Mouse (Mus musculus) skeletal muscle tissue, adult 2 months (tissue): ENCODE results near the gene Traf3.

ENCODE experiments used
- DNase-seq: peaks from one replicate; pipeline ENCODE4 v3.0.0-alpha.2; 2012; ENCODE audit warnings: low read depth, low spot score

Traf3 gene

DNA sequence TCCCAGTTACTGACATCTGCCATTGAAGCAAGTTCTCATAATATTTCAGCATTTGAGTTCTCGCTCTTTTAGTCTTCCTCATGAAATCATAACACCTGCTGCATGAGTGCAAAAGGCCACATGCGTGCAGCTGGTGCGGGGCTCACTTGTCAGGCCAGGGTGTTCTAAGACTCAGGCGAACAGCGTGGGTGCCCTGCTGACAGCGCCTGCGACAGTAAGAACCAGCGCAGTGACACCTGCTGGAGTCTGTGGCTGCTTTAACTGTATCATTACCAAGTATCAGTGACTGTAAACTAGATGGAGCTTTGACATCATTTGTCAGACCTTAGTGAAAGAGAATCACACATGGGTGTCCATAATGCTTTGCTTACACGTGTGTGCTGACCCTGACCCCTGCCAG is 85.1 kb downstream of the Traf3 start:
- no peak for DNase-seq

DNA sequence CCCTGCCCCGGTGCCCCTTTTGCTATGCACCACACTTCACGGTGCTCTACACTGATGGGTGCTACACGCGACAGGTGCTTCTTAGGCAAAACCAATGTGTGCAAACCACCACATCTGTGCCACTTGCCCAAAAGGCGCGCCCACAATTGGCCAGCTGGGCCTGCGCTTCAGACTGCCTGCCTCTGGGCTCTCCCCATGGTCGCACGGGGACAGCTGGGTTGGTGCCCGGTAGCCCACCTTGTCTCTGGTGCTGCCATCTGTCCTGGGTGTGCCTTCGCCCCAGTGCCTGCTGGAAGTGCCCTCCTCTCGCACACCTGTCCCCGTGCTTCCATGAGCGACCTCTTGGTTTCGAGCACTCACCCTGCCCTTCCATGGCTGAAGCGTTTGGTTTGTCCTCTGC is 97.5 kb downstream of the Traf3 start:
- no peak for DNase-seq

DNA sequence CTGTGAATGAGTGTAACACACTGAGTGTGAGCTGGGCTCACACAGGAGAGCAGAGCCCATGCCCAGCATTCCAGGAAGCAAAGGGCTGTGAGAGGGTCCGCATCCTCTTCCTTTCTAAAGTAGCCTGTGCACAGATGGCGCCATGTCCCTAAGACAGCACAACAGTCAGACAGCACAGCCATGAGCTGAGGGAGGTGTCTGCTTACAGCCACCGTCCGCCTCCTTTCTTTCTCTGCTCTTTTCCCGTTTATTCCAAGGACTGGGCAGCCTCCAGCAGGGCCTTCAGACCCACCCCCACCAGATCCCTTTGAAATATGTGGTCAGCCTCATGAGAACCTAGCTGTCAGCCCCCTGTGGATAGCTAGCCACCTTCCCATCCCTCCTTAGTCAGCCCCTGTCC is 99.0 kb downstream of the Traf3 start:
- no peak for DNase-seq

DNA sequence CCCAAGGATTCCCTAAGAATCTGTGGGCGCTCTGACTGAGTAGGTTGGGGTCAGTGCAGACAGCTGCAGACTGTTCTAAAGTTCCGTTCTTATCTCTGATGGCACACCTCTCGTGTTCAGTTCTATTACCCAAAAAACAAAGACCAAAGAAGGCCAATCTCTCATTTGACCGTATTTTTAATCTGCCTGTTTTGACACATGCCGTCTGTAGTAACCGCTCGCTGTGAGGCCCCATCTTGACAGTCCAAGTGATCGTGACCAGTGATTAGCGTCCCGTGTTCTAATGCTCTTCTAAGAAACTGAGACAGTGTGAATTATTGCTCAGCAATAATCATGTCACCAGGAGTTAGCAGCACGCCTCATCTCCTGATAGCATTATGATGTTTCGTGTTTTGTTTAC is 100.4 kb downstream of the Traf3 start:
- no peak for DNase-seq

DNA sequence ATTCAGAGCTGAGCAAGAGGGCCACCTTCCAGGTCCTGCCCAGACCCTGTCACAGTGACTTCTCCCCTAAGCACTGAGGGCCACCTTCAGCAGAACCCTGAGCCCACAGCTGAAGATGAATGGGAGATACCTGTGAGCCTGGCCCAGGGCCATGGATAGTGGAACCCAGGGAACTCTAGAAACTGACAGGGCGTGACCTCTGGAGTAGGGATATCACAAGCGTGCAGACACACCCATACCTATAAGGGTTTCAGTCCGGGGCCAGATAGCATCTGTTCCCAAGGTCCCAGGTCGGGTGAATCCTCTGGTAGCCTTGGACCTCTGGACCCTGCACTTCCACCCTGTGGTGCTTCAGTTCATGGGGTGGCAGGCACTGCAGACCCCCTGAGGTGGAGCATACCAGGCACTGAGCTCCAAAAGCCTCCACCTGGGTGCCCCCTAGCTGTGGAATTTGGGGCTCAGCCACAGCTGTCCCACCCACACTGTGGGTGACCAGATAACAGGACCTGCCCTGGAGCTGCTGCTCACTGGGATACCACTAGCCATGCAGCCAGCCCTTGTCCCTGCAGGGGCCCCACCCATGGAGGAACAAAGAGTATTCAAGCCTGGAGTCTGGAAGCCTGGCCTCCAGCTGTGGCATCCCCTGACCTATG is 101.6 kb downstream of the Traf3 start:
- DNase-seq, result no peak

DNA sequence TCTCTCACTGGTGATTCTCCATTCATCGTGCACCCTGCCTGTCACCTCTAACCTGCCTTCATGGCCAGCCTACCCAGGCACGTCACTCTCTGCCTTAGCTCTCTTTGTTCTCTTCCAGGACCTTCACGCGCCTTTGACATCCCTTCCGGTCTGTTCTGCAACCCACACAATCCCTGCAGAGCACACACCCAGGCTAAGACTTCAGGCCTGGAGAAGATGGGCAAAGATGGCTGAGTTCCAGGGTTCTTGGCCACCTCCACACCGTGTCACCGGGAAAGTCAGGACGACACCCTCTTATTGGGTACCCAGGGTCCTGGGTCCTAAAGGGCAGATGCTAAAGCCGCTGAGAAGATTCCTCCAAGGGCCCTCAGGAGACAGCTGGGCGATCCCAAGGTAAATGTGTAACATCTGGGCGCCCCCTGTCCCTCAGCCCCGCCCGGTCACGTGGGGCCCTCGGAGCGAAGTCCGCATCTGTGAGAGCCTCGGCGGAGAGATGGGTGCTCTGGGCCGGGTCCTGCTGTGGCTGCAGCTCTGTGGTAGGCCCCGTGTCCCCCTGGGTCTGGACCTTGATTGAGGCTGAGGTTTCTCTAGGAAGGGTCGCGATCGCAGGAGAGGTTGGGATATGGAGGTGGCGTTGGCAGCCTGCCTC is 104.6 kb downstream of the Traf3 start, which contains the start of gene Amn:
Gene Amn (plus strand): TSS at position 467 of the 649 bp plus-strand sequence.
- DNase-seq, result no peak

DNA sequence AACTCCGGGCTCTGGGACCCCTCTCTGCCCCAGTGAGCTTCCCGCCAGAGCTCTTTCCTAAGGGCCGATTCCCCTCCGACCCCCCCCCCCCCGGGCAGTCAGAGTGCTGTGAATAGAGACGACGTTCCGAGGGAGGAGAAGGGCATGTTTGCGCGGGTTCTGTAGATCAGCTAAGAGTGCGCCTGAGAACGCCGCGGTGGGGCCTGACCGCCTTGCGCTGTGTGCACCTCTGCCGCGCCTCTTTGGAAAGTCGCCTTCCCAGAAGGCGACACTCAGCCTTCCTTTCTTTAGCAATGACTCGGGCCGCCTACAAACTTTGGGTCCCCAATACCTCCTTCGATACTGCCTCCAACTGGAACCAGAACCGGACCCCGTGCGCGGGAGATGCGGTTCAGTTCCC is 105.2 kb downstream of the Traf3 start:
- no peak for DNase-seq

DNA sequence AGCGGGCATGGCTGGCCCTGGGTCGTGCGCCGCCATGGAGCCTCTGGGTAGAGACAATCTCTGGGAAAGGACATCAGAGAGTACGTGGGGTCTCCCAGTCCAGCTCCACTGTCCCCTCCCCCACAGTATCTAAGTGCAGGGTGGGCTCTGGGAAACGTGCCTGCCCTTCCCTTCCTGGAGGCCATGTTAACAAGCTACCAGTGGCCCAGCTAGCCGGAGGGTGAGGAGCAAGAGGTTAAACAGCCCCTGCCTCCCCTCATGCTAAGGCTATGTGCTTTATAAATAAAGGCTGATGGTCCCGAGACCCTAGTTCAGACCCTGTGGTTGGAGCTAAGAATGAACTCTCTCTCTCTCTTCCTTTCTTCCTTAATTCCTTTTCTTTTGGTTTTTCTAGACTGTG is 105.8 kb downstream of the Traf3 start:
- no peak for DNase-seq

DNA sequence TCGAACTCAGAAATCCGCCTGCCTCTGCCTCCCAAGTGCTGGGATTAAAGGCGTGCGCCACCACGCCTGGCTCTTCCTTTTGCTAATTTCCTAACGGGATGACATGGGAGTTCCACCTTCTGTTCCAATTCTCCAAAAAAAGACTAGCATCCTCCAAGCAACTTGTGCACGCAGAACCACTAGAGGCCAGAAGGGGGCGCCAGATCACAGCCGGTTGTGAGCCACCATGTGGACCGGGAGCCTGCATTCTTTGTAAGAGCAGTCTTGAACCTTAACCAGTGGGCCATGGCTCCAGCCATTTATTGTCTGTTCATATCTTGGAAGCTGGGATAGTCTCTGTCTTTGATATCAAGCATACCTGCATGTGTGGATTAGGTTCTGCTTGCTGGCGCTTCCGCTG is 106.2 kb downstream of the Traf3 start:
- DNase-seq, result peak; percentile 46

DNA sequence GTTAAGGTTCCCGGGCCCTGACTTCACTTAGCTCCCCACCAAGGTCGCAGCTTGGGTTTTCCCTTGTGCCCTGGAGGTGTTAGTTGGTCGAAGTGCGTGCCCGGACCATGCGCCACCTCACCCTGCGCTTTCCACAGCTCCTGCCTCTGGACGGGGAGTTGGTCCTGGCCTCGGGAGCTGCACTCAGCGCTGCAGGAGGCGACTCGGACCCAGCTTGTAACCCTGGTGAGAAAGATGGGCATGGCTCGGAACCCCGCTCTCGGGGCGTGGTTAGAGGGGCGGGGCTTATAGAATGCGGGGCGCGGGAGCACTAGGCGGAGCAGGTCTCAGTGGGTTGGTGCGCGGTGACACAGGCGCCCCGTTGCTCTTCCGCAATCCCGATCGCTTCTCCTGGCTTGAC is 107.8 kb downstream of the Traf3 start:
- DNase-seq, result no peak

DNA sequence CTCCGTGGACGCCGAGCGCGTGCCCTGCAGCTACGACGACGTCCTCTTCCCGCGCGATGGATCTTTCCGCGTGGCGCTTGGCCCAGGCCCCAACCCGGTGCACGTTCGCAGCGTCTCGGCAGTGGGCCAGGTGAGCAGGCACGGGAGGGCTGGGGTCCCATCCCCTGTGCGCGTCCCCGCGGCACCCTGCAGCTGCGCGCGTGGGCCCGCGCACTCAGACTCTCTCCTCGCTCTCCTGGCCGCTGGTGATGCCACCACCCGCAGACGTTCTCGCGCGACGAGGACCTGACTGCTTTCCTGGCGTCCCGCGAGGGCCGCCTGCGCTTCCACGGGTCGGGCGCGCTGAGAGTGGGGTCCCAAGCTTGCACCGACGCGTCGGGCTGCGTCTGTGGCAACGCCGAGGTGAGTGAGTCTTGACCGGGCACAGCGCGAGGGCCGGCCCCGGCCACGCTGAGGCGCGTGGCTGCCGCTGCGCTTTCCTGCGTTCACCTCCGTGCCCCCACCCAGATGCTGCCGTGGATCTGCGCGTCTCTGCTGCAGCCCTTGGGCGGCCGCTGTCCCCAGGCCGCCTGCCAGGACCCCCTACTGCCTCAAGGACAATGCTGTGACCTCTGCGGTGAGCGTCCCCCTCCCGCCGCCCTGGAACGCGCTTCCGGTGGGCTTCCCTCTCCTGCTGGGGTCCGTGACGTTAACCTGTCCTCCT is 108.4 kb downstream of the Traf3 start:
- DNase-seq, result no peak

DNA sequence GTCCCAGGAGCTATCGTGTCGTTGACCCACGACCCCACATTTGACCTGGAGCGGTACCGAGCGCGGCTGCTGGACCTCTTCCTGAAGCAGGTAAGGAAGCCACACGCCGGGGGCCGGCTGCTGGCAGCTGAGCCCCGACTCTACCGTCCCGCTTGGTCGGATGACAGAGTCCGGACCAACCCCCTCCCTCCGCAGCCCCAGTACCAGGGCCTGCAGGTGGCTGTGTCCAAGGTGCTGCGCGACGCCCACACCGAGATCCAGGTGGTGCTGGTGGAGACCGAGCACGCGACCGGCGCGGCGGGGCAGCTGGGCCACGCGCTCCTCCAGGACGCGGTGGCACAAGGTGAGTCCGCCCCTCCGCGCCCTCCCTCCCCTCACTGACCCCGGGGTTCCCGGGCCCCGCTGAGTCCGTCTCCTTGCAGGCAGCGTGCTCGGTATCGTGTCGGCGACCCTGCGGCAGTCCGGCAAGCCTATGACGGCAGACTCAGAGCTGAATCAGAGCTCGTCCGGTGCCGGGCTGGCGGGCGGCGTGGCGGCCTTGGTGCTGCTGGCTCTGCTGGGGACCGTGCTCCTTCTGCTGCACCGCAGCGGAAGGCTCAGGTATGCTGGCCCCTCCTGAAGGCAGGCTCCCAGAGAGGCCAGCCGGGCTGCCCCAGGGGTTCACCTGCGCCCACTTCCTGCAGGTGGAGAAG is 109.1 kb downstream of the Traf3 start:
- no peak for DNase-seq

DNA sequence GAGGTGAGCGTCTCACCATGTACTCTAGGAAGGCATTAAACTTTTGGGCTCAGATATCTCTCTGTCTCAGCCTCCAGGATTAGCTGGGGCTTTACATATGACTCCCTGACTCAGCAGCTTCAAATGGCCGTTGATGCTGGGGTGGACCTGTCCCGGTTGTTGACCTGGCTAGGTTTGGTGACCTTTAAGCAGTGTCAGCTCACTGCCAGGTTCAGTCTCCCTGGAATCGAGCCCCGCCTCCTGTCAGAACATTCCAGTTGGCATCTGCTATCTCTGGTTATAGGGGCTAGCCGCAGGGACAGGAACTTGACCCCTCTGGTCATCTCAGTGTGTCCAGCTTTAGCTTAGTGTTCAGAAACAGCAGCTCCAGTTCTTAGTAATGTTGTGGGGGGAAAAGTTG is 110.2 kb downstream of the Traf3 start:
- DNase-seq, result peak; percentile 42

DNA sequence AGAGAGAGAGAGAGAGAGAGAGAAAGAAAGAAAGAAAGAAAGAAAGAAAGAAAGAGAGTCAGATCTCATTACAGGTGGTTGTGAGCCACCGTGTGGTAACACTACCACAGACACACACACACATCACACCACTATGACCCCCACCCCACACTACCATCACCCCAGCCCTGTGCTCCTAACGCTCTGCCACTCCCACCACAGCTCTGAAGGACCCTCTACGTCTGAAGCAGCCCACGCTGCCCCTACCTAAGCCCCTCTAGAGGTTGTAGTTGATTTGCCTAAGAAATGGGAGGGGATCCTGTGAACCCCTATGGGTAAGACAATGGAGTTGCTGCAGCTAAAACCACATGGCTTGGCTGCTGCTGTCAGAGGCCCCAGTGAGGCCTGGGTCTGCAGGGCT is 117.4 kb downstream of the Traf3 start:
- no peak for DNase-seq

DNA sequence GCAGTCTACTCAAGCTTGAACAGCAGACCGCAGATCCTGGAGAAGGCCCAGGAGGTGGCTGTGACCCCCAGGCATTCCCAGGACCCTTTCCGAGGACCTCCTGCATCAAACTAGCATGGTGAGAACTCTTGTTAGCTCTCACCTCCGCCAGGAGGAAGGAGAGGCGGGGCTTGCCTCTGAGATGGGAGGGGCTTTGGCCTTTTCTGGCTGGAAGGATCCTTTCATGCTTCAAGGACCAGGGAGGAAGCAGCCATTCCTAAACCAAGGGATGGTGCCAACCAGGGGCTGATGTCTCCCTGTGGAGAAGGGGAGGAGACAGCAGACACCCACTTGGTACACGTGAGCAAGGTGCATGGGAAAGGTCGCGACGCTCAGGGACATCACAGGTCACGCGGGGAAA is 118.4 kb downstream of the Traf3 start:
- no peak for DNase-seq

DNA sequence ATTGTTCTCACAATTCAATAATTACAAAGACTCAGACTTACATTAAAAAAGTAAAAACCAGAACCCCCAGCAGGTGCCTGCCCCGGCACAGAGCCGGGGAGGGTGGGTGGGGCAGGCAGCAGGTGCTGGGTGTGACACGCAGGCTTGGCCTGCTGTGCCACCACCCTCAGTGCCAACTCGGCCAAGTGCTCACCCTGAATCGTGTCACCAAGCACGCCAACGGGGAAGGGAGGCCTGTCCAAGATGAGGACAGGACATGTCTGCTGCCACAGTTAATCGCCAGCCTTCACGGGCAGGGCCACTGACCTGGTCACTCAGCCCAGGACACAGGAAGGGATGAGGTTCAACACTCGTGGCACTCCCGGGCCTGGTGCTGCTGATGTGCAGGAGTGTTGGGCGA is 126.9 kb downstream of the Traf3 start:
- DNase-seq, result peak; percentile 64

DNA sequence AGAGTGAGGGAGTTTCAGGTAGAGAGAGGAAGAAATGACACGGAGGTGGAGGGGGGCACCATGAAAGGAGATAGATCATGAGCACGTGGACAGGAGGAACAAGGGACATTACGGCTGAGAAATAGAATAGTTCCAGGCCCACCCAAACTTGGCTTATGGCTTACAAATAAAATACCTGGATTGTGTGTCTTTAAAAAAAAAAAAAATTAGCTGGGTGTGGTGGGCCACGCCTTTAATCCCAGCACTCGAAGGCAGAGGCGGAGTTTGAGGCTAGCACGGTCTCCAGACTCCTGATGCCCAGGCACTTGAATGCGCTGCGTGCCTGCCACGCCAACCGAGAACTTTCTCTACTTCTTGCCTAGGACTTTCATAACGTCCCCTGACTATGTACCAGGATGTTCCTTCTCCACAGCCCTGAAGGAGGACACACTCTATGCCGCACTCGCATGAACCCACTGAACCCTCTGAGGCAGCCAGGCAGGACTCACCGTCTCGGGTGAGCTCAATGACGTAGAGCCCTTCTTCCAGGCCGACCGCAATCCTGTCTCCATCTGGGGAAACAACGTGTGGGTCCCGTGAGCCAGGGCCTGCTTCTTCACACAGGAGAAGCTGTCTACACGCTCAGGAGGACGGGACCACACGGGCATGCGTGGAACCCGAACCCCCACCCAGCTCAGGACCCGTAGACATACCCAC is 135.3 kb downstream of the Traf3 start:
- DNase-seq, result no peak

DNA sequence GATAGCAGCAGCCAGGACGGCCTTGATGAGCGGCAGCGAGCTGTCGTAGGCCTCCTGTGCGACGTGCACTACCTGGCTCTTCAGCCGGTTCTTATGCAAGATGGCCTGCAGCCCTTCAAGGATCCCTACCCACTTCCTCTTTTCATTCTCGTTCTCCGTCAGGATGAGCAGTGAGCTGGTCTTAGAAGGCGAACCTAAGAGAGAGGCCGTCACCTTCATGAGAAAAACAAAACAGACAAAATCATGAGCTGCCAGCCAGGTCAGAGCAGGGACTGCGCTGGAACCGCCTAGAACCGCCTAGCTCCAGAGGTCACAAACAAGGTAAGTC is 135.8 kb downstream of the Traf3 start:
- no peak for DNase-seq

DNA sequence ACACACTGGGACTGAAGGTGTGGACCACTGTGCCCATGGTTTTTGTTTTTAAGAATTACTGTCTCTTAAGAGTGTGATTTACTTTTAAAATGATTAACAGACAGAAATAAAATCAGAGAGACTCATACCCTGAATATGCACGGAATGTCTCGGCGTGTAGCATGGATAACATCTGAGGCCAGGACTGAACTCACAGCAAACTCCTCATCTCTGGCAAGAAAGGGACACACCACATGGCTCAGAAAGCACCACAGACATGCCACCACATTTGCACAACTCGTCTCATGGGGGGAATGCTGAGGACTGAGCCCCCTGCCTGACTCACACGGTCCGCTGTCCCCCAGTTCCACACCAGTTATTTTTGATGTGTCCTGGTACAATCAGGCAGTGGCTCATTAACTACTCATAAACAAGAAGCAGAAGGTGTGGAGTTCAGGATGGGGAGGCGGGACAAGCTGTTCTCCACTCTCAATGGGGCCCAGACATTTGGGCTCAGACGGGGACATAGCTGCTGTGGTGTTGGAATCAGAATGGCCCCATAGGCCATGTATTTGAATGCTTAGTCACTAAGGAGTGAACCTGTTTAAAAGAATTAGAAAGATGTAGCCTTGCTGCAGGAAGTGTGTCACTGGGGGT is 137.7 kb downstream of the Traf3 start:
- DNase-seq, result no peak

DNA sequence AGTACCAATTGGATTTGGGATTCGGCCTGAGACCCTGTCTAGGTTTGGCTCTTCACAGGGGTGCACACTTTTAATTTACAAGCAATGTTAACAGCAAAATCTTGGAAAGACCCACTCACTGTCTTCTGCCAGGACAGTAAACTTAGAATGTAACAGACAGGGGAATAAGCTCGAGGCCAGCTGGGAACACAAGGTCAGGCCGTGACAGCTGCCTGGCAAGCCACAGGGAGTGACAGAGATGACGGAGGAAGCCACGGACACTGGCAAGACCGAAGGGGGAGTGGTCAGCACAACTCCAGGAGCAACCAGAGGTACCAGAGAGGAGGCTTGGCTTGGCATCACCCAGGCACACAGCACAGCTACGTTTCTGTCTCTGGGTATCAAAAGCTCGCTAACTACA is 140.7 kb downstream of the Traf3 start:
- DNase-seq, result peak; percentile 64

DNA sequence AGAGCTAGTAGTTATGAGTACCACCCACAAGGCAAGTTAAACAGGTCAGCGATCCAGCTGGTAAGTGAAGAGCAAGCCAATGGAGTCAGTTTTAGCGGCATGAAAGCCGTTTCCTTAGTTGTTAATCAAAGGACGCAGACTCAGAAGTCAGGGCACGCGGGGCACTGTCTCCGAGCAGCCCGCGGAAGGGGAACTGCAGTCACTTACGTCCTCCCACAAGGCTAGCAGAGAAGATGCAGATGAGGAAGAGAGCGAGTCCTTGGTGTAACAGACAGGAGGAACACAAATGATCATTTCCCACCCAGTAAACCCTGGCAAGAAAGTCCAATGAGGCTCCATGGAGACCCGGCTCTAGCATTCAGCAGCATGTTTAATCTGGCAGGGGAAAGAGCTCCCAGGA is 143.1 kb downstream of the Traf3 start:
- no peak for DNase-seq

DNA sequence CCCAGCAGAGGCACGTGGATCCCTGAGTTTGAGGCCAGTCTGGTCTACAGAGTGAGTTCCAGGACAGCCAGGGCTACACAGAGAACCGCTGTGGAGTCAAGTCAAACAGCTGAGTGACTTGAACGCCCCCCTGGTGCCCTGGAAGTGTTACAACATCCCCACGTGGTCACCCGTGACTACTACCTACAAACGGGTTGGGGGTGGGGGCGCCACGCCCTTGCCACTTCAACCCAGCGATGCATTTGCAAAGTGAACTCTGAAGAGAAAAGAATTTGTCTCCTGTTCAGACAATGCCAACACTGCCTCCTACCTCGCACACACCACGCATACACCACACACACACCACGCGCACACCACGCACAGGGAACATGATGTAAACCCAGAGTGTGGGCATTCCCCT is 143.8 kb downstream of the Traf3 start:
- no peak for DNase-seq
